Mouse (Mus musculus): ENCODE results near the gene Sparc.

GRCm38 (mm10) chr11:55458501-55458900 is 35.5 kb upstream of the Sparc start:
- TF ChIP-seq CTCF (IDR thresholded peaks at IDR 0.05; ENCODE audit: control insufficient read depth, insufficient read depth, low read length) (no peak), POLR2A (IDR thresholded peaks at IDR 0.05; ENCODE audit: borderline replicate concordance, control insufficient read depth, low read depth, low read length) (no peak)
